Mouse (Mus musculus): ENCODE results near the gene Gpr26. TPM values are rescaled to one million over a fixed set of nuclear protein-coding genes. Genes with fewer than 3 reads are reported as not detected.

Gene Gpr26
- polyA plus RNA-seq, 1 experiment from 2014 or later = 0.15 TPM

Other genes starting within 250 kb of the Gpr26 start
- 2.9 and 3.7 TPM in 2 replicates for gene Cpxm2, start 188.3 kb downstream of the Gpr26 start, polyA plus RNA-seq (2014; fragmentation: Nextera tagmentation; extraction: Ambion mirVana)